Mouse (Mus musculus) brain, embryonic 14.5 days (tissue): ENCODE measurements at regions not wholly inside any gene's neighbourhood (a gene's known extent, or its start where the extent isn't known, plus 50 kb on each side); places are given as distances from the start of the nearest gene placed in this dataset.

Experiments used
- CTCF ChIP-seq: fragments of 200-500 bp; IDR thresholded peaks from 2 replicates; pipeline ENCODE4 v1.5.1; 2012; ENCODE audit warnings: inconsistent platforms, mild to moderate bottlenecking, moderate library complexity, borderline replicate concordance; ENCODE audit not compliant: insufficient read depth, insufficient read length; ENCODE audit errors: extremely low read depth
- POLR2A ChIP-seq: fragments of 200-500 bp; IDR thresholded peaks from 2 replicates; pipeline ENCODE4 v1.6.1; 2012; ENCODE audit warnings: mild to moderate bottlenecking, inconsistent platforms, borderline replicate concordance; ENCODE audit not compliant: poor library complexity, insufficient read depth, insufficient read length, severe bottlenecking; ENCODE audit errors: extremely low read depth

GRCm38 (mm10) chr12:32112691-32113090 is 51.6 kb upstream of the Prkar2b start:
- no peak for TF ChIP-seq POLR2A
- TF ChIP-seq CTCF = no peak
